Mouse (Mus musculus) G1E (cell line): ENCODE data around the gene Hexim2. TPM values are rescaled to one million over a fixed set of nuclear protein-coding genes. Genes with fewer than 3 reads are reported as not detected.

ENCODE experiments used
- ATAC-seq: 2 replicates; pipeline ENCODE4 v1.8.0; 2016; ENCODE audit warnings: mild to moderate bottlenecking; ENCODE audit not compliant: insufficient number of reproducible peaks, poor library complexity, low FRiP score, severe bottlenecking; ENCODE audit errors: extremely low read depth
- DNase-seq: peaks from one replicate; pipeline ENCODE4 v3.0.0; 2012; ENCODE audit warnings: low spot score
- H3K27me3 ChIP-seq: 2 replicates; pipeline ENCODE4 v1.6.1; 2012; ENCODE audit warnings: mild to moderate bottlenecking, low read length, inconsistent platforms; ENCODE audit not compliant: insufficient read depth
- H3K36me3 ChIP-seq: replicated peaks from 2 replicates; pipeline ENCODE3; 2012; ENCODE audit warnings: mild to moderate bottlenecking, inconsistent platforms
- H3K4me1 ChIP-seq: 2 replicates; pipeline ENCODE4 v1.6.1; 2012; ENCODE audit warnings: low read depth, low read length, inconsistent platforms, mixed read lengths; ENCODE audit not compliant: insufficient read depth
- H3K4me3 ChIP-seq: 2 replicates; pipeline ENCODE4 v1.5.1; 2012; ENCODE audit warnings: low read depth, mild to moderate bottlenecking, inconsistent platforms, low read length, moderate library complexity, mixed read lengths
- H3K9me3 ChIP-seq: replicated peaks from 2 replicates; pipeline ENCODE4 v1.6.1; 2012; ENCODE audit warnings: inconsistent platforms
- CTCF ChIP-seq: IDR thresholded peaks from 2 replicates; pipeline ENCODE4 v1.5.1; 2012; ENCODE audit warnings: low read depth, low read length, inconsistent platforms, mixed read lengths
- GATA1 ChIP-seq: IDR thresholded peaks from 2 replicates; pipeline ENCODE4 v1.6.1; 2012; ENCODE audit warnings: borderline replicate concordance, low read length, inconsistent platforms, mixed read lengths
- GATA2 ChIP-seq: IDR thresholded peaks from 2 replicates; pipeline ENCODE4 v1.6.1; 2012; ENCODE audit warnings: low read depth, low read length, inconsistent platforms, borderline replicate concordance
- POLR2AphosphoS5 ChIP-seq: IDR thresholded peaks from 2 replicates; pipeline ENCODE4 v1.6.1; 2012; ENCODE audit warnings: low read depth, low read length, inconsistent platforms; ENCODE audit not compliant: insufficient replicate concordance
- TAL1 ChIP-seq: conservative IDR thresholded peaks from 2 replicates; pipeline ENCODE4 v1.6.1; 2012; ENCODE audit warnings: low read depth, low read length, inconsistent platforms, mixed read lengths
- polyA plus RNA-seq: library from polyadenylated mRNA; stranded (reverse); fragments of >175 nt; gene quantifications from 2 replicates; pipeline ENCODE4 v1.2.3, GENCODE M21; 2012
- total RNA-seq, 2 experiments: library from RNA; stranded (forward) in 1 of 2; stranded (reverse) in 1 of 2; fragments of 200-1000 nt in 1 of 2; fragments of >200 nt in 1 of 2; fragmentation: Nextera tagmentation in 1 of 2; gene quantifications; 2 replicates each; pipeline ENCODE4 v1.2.3; 2014 to 2017

The Hexim2 gene
- total and polyA plus RNA-seq, 3 experiments, result 9.0 to 12.7 (median 11.7) TPM

- DNase-seq (no peak), ATAC-seq (no peak)
- Histone ChIP-seq H3K4me3 (no peak overlapping the region), H3K9me3 (peaks cover 15% of the 10 kb centered on the region), H3K4me1 (peaks cover 28% of the 10 kb centered on the region), H3K36me3 (no peaks in the 10 kb centered on the region), H3K27me3 (peaks cover 16% of the 10 kb centered on the region)
- TF ChIP-seq CTCF (peak; percentile 96), GATA2 (no peak)
Observed at GRCm38 (mm10) chr11:103168690-103169390, 36.6 kb downstream of the Hexim2 start.

DNA sequence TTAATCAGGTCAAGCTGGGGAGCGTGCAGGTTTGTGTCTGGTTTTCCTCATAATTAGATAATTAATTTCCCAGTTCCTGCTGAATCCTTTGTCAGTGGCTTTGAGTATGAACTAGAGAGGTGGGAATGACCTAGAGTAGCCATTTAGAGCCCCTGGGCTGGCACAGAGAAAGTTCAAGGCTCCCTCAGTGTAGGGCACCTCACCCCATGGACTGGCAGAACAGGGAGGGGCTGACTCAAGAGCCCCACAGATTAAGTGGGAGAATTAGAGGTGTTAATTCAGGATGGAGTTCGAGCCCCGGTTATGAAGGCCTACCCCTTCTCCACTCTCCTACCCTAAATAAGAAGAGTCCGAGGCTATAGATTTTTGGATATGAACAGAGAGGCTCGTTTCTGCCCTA lies 37.4 kb downstream of the Hexim2 start:
- Histone ChIP-seq H3K36me3 (no peaks in the 10 kb centered on the region), H3K4me3 (no peak overlapping the region), H3K27me3 (peaks cover 14% of the 10 kb centered on the region), H3K9me3 (peaks cover 15% of the 10 kb centered on the region), H3K4me1 (peaks cover 33% of the 10 kb centered on the region)
- ATAC-seq (no peak), DNase-seq (no peak)
- TF ChIP-seq POLR2AphosphoS5, result no peak
- no peak for TF ChIP-seq CTCF
- TF ChIP-seq TAL1, result no peak
- TF ChIP-seq GATA1, result no peak
- no peak for TF ChIP-seq GATA2

DNA sequence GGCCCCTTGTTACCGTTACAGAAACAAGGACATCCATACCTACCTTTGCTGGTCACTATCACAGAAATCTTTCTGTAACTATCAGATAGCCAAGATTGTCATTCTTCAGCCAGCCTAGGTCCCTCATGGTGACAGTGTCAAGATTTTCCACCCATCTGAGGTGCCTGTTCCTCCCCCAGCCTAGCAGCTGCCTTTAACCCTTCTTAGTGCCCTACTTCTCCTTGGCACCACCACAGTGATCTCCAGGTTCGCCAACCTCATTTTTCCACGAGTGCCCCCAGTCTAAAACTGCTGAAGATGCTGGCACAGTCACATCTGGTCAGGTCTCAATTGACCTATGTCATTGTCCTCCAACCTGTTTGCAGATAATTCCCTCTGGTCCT lies 37.9 kb downstream of the Hexim2 start:
- Histone ChIP-seq H3K27me3 (peaks cover 14% of the 10 kb centered on the region), H3K4me3 (no peak overlapping the region), H3K9me3 (peaks cover 15% of the 10 kb centered on the region), H3K36me3 (no peaks in the 10 kb centered on the region), H3K4me1 (peaks cover 37% of the 10 kb centered on the region)
- TF ChIP-seq GATA1 (no peak), POLR2AphosphoS5 (no peak), CTCF (no peak), GATA2 (no peak), TAL1 (no peak)
- ATAC-seq, result no peak
- no peak for DNase-seq

DNA sequence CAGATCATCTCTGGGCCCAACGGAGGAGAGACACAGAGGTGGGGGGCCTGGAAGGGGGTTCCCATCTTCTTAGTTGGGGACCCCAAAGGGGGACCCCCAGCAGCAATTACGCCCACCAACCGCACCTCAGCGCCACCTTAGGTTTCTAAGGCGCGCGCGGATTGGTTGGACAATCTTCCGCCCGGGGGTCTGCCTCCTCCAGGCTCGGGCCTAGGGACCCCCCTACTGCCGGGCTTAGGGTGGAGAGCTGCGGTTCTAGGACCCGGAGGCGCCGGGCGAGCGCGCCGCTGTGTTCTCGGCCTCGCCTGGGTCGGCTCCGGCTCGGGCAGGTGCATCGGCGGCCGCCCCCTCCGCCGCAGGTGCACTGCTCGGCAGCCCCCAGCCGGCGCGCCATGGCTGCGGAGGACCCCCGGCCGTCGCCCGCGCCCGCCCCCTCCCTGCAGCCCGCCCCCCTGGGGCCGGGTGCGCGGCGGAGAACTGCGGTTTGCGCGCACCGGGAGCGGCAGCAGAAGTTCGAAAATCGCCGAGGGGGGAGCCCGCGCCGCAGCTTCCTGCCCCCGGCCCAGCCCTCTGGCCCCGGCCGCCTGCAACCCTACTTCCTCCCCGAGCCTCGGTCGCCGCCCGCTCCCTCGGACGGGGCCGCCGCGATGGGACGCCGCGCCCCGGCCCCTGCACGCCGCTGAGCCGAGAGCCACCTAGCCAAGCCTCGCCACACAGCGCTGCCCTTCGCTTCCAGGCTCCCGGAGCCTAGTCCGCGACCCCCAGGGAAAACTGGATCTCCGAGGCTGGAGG lies 38.5 kb downstream of the Hexim2 start, which contains the start of gene Fmnl1:
Fmnl1 (plus strand) TSS at position 614 of the 792 bp plus-strand sequence.
- Histone ChIP-seq H3K9me3 (peaks cover 15% of the 10 kb centered on the region), H3K27me3 (peaks cover 14% of the 10 kb centered on the region), H3K36me3 (no peaks in the 10 kb centered on the region), H3K4me1 (peaks cover 43% of the 10 kb centered on the region), H3K4me3 (no peak within 1 kb of the TSS)
- DNase-seq (no peak), ATAC-seq (no peak)
- no peak for TF ChIP-seq GATA1
- no peak for TF ChIP-seq GATA2
- TF ChIP-seq POLR2AphosphoS5, result no peak
- no peak for TF ChIP-seq TAL1
- no peak for TF ChIP-seq CTCF

- TF ChIP-seq GATA1 (no peak), POLR2AphosphoS5 (no peak), GATA2 (no peak), TAL1 (no peak), CTCF (no peak)
- DNase-seq (no peak), ATAC-seq (no peak)
- peaks cover 48% of the 10 kb centered on the region for H3K4me1 ChIP-seq
- H3K4me3 ChIP-seq, result no peak overlapping the region
- H3K9me3 ChIP-seq, result peaks cover 10% of the 10 kb centered on the region
- no peaks in the 10 kb centered on the region for H3K36me3 ChIP-seq
- peaks cover 9% of the 10 kb centered on the region for H3K27me3 ChIP-seq
Observed at GRCm38 (mm10) chr11:103171286-103171620, 39.0 kb downstream of the Hexim2 start.

DNA sequence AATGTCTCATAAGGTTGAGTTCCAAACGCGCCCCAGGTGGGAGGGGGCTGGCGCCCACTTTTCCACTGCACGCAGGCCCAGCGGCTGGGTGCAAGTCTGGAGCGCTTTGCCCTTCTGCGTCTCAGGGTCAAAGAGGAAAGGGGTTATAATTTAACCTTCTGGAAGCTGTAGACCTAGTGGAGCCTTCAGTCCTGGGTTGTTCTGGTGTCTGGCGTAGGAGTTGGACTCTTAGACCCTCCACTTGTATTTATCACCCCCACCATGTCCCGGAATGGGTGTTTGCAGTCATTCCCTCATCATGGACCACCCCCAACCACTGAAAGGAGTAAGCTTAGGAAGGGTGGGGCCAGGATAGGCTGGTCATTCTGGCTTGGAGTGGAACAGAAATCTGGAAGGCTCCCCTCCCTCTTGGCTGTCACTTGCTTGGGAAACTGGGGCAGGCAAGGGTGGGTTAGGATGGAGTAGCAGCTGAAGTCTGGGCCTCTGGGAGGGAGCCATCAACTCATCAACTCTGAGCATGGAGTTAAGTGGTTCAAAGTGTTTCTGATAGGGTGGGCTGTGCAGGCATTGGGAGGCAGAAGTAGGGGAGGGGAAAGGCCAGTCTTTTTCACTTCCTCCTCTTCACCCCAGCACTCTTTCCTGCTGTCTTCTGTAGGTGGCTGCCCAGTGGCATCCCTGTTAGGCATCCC lies 39.6 kb downstream of the Hexim2 start:
- Histone ChIP-seq H3K9me3 (peaks cover 10% of the 10 kb centered on the region), H3K4me3 (no peak overlapping the region), H3K27me3 (peaks cover 6% of the 10 kb centered on the region; the same call in 1 of the 2 replicates), H3K36me3 (no peaks in the 10 kb centered on the region), H3K4me1 (peaks cover 54% of the 10 kb centered on the region)
- no peak for DNase-seq
- ATAC-seq, result no peak
- no peak for TF ChIP-seq CTCF
- TF ChIP-seq TAL1, result no peak
- TF ChIP-seq GATA1, result no peak
- no peak for TF ChIP-seq GATA2
- no peak for TF ChIP-seq POLR2AphosphoS5
